Mouse (Mus musculus): ENCODE measurements around the gene Tc2n. TPM values are rescaled to one million over a fixed set of nuclear protein-coding genes. Genes with fewer than 3 reads are reported as not detected.

Tc2n gene
- polyA plus RNA-seq (2014; fragmentation: Illumina TruSeq; extraction: RNeasy Lipid Tissue Mini Kit (QIAGEN cat#74804); ENCODE audit: low read depth, low replicate concordance): 5.8 TPM

GRCm38 (mm10) chr12:101718054-101718754 lies at the start of gene Tc2n:
Gene Tc2n (minus strand): TSS chr12:101718523.

Other genes with a start within 250 kb of the Tc2n start
- 116 TPM for gene Fbln5, start 100.5 kb upstream of the Tc2n start, polyA plus RNA-seq (2014; fragmentation: Illumina TruSeq; extraction: RNeasy Lipid Tissue Mini Kit (QIAGEN cat#74804); ENCODE audit: low read depth, low replicate concordance)
- 39.5 TPM for gene Trip11, start 194.7 kb upstream of the Tc2n start, polyA plus RNA-seq (2014; fragmentation: Illumina TruSeq; extraction: RNeasy Lipid Tissue Mini Kit (QIAGEN cat#74804); ENCODE audit: low read depth, low replicate concordance)
- 31.5 TPM for gene Atxn3, start 239.7 kb upstream of the Tc2n start, polyA plus RNA-seq (2014; fragmentation: Illumina TruSeq; extraction: RNeasy Lipid Tissue Mini Kit (QIAGEN cat#74804); ENCODE audit: low read depth, low replicate concordance)

All from kidney, adult 10 weeks (tissue).